Mouse (Mus musculus) Patski (cell line): ENCODE measurements around the gene Taf6. TPM values are rescaled to one million over a fixed set of nuclear protein-coding genes. Genes with fewer than 3 reads are reported as not detected.

Experiments
- ATAC-seq: fragments of 100-300 bp; one replicate; pipeline ENCODE4 v1.8.0; 2021
- CTCF ChIA-PET: fragments of 350-600 bp; sonication (Branson Sonifier 250); formaldehyde crosslinking; loops from one replicate; lab custom pipeline; 2022; ENCODE audit warnings: inconsistent platforms; lab: Charles Lee
- POLR2A ChIA-PET: fragments of 350-600 bp; sonication (Branson Sonifier 250); formaldehyde crosslinking; loops from one replicate; lab custom pipeline; 2022; ENCODE audit warnings: antibody characterized with exemption, inconsistent platforms; lab: Charles Lee
- DNase-seq: peaks from one replicate; pipeline ENCODE4 v3.0.0-alpha.2; 2011; ENCODE audit warnings: low read depth, low spot score
- H3K27me3 ChIP-seq: fragments of 371-371 bp; one replicate; pipeline ENCODE4 v1.5.1; 2021
- CTCF ChIP-seq: fragments of 100-300 bp; IDR thresholded peaks from one replicate; pipeline ENCODE4 v1.5.1; 2021
- in situ Hi-C: fragments of 300-500 bp; cut with MboI; formaldehyde crosslinking; loops from 3 replicates; pipeline ENCODE4 v1.11.1; 2018; ENCODE audit warnings: low pct_unique_long_range_greater_than_20kb, mixed read lengths
- polyA plus RNA-seq: library from polyadenylated mRNA; unstranded; gene quantifications from one replicate; pipeline ENCODE4 v1.2.3, GENCODE M21; 2021

Taf6 gene
- polyA plus RNA-seq, 1 experiment from 2014 or later = 60.2 TPM

DNA sequence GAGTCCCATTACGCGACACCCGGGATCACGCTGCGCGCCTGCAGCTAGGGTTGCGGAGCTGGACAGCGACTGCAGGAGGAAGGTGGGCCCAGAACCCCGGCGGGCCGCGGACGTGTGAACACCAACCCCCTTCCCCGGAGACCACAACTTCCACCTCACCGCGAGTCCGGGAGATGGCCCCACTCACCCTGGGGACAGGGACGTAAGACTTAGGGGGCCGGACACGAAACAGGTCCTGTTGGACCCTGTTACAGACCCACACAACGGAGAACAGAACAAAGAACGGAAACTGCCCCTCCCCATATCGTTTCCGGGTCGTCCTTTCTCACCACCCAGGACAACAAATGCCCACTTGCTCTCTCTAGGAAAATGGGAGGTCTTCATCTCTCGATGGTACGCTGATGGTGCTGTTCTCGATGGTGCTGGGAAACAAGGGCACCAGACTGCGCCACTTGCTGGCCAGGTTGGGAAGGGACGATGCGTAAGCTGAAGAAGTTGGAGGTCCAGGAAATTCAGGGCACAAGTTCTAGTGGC, 31.7 kb downstream of the Taf6 start, which contains the start of gene Zfp113:
Gene Zfp113, minus strand, starts transcription at position 302 of the 534 bp plus-strand sequence.
- TF ChIP-seq CTCF = peak; percentile 93
- peak; percentile 94 for DNase-seq
- H3K27me3 ChIP-seq = no peaks in the 10 kb centered on the region
- ATAC-seq = peak; percentile 88
- in situ Hi-C loops = no loop called here
- ChIA-PET POLR2A (interaction anchor here (0.6 to 1.0 kb wide), 4 partner anchors 11 to 247 kb away, joined by 3 read pairs; no protein-coding TSS in a partner anchor), CTCF (interaction anchor here (1.0 to 1.7 kb wide), 5 partner anchors 11 to 68 kb away, joined by 3 to 6 read pairs (median 5); no protein-coding TSS in a partner anchor)

DNA sequence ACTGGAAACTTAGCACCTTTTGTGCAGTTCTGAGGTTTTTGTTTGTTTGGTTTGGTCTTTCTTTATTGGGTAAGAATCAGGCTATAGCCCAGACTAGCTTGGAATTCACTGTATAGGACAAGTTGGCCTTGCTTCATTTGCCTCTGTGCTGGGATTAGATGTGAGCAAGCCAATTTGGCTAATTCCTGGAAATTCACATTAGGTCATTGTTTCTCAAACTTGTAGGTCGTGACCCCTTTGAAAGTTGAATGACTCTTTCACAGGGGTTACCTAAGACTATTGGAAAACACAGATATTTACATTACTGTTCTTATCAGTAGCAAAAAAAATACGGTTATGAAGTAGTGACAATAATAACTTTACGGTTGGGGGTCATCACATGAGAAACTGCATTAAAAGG, 32.9 kb downstream of the Taf6 start:
- ATAC-seq (no peak), DNase-seq (no peak)
- in situ Hi-C loops = no loop called here
- TF ChIP-seq CTCF = no peak
- CTCF ChIA-PET = interaction anchor here (1.0 to 1.7 kb wide), 3 partner anchors 12 to 67 kb away, joined by 3 to 6 read pairs (median 5); no protein-coding TSS in a partner anchor
- POLR2A ChIA-PET = interaction anchor here (0.6 to 1.0 kb wide), 2 partner anchors 12 to 14 kb away, joined by 3 read pairs; no protein-coding TSS in a partner anchor
- no peaks in the 10 kb centered on the region for H3K27me3 ChIP-seq

DNA sequence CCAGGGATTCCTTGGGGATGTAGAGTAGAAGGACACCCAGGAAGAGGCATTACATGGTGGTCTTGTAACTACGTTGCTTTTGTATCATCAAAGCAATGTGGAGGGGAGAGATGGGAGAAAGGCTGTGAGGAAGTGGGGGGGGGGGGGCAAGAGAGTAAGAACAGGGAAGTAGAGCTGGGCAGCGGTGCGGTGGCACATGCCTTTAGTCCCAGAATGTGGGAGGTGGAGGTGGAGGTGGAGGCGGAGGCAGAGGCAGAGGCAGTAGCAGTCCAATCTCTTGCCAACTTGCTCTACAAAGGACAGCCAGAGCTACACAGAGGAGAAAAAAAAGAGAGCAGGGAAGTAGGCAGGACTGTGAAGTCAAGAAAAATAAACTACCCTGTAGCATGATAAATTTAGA, 48.7 kb downstream of the Taf6 start:
- DNase-seq (no peak), ATAC-seq (no peak)
- in situ Hi-C loops = loop anchor here (5.0 kb wide), 2 partner anchors 51 to 246 kb away; partner anchors contain the start of gene Zkscan1
- H3K27me3 ChIP-seq = no peaks in the 10 kb centered on the region
- no peak for TF ChIP-seq CTCF
- ChIA-PET POLR2A (interaction anchor here (1.6 kb wide), 1 partner anchor 29 kb away, joined by 4 read pairs; no protein-coding TSS in a partner anchor), CTCF (interaction anchor here (1.1 to 3.0 kb wide), 4 partner anchors 10 to 253 kb away, joined by 3 to 11 read pairs (median 4); no protein-coding TSS in a partner anchor)

DNA sequence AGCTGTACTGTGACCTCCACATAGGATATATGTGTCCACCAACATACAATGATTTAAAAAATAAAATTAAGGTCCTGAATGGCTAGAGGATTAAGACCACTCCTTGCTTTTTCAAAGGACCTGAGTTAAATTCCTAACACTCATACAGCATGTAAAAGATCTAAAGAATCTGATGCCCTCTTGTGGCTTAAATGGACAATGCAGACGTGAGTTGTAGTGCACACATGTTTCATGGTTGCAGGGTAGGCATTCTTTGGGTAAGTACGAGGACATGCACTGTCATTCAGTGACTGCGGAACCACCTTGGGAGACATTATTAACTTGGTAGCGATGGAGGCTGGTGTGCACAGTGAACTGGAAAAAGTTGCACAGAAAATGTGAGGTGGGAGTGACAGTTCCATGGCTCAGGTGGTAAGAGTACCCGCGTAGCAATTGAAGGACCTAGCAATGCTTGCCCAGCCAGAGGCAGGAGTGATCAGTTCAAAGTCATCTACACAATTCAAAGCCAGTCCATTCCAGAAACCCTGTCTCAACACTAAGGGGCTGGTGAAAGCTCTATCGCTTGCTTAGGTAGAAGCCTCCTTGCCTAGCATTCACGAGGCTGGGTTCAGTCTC, 49.2 kb downstream of the Taf6 start:
- in situ Hi-C loops = loop anchor here (5.0 kb wide), 2 partner anchors 51 to 246 kb away; partner anchors contain the start of gene Zkscan1

DNA sequence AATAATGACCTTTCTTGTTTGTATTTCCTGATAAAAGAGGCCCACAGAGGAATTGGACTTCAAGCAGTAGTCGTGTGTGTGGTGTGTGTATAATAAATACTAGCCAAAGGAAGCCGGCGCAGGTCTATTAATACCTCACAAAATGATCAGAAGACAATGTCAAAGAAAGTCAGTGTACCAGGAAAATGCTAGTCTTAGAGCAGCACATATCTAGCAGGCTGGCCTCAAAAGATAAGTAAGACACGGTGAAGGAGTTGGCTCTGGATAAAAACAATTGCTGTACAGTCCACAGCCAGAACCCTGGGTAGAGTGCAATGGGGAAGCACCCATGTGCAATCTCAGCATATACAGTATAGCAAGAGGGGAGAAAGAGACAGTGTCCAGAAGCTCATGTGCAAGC, 50.0 kb downstream of the Taf6 start:
- ATAC-seq (no peak), DNase-seq (no peak)
- POLR2A ChIA-PET = interaction anchor here (0.7 to 1.6 kb wide), 3 partner anchors 27 to 227 kb away, joined by 3 to 4 read pairs (median 4); no protein-coding TSS in a partner anchor
- in situ Hi-C loops = loop anchor here (5.0 kb wide), 2 partner anchors 50 to 245 kb away; partner anchors contain the start of gene Zkscan1
- CTCF ChIA-PET = interaction anchor here (0.7 to 3.0 kb wide), 5 partner anchors 9 to 50 kb away, joined by 3 to 11 read pairs (median 5); no protein-coding TSS in a partner anchor
- no peak for TF ChIP-seq CTCF
- no peaks in the 10 kb centered on the region for H3K27me3 ChIP-seq

More for the DNA sequence above, 49.2 kb downstream of the Taf6 start:
- CTCF ChIA-PET = interaction anchor here (0.9 to 3.0 kb wide), 6 partner anchors 10 to 252 kb away, joined by 3 to 11 read pairs (median 4); no protein-coding TSS in a partner anchor
- TF ChIP-seq CTCF = peak; percentile 78
- POLR2A ChIA-PET = interaction anchor here (0.8 to 1.6 kb wide), 2 partner anchors 28 to 228 kb away, joined by 3 to 4 read pairs; no protein-coding TSS in a partner anchor
- no peaks in the 10 kb centered on the region for H3K27me3 ChIP-seq
- DNase-seq (no peak), ATAC-seq (peak; percentile 78)

DNA sequence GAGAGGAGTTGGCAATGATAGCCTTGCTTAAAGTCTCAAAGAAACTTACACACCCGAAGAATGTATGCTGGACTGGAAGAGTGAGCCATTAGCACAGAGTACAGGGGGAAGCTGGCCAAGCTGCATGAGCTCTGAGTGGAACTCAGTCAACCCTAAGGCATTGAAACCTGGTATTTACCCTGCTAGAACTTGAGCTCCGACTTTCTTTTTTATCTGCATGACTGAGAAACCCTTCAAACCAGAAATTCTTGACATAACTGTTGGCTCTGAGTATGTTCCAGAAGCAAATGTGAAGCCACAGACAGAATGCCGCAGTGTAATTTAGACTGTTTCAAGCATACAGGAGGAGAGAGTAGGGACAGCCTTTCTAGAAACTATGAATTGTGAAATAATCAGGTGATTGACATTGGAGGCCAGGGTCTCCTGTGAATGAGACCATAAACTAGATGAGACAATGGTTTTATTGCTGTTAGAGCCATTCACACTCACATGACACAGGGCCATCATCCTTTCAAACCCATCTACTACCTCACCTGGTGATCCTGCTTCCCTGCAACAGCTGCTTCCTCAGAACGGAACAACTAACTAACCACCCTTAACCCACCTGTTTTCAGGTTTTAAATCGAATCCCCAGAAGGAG, 54.7 kb downstream of the Taf6 start:
- CTCF ChIA-PET = interaction anchor here (1.4 to 2.3 kb wide), 2 partner anchors 9 to 14 kb away, joined by 5 to 6 read pairs; no protein-coding TSS in a partner anchor
- in situ Hi-C loops = no loop called here
- ATAC-seq = peak; percentile 96

More for the DNA sequence above, 54.7 kb downstream of the Taf6 start:
- no peak for TF ChIP-seq CTCF
- no peaks in the 10 kb centered on the region for H3K27me3 ChIP-seq
- DNase-seq = peak; percentile 95
- POLR2A ChIA-PET = interaction anchor here (0.5 to 1.6 kb wide), 2 partner anchors 14 to 46 kb away, joined by 3 to 5 read pairs; no protein-coding TSS in a partner anchor

Other genes with a start within 250 kb of the Taf6 start
- gene Gjc3, start 224.4 kb downstream of the Taf6 start, polyA plus RNA-seq = not detected
- not detected for gene Azgp1, start 205.9 kb downstream of the Taf6 start, polyA plus RNA-seq
- gene Smok3a, start 166.2 kb downstream of the Taf6 start, polyA plus RNA-seq = not detected
- not detected for gene Smok3b, start 166.0 kb downstream of the Taf6 start, polyA plus RNA-seq
- gene Smok3c, start 134.3 kb downstream of the Taf6 start, polyA plus RNA-seq = not detected
- gene Zkscan1, start 102.4 kb downstream of the Taf6 start, polyA plus RNA-seq = 32.9 TPM
- gene Zscan21, start 70.5 kb downstream of the Taf6 start, polyA plus RNA-seq = 60.4 TPM
- gene Zfp113, start 31.7 kb downstream of the Taf6 start, polyA plus RNA-seq = 11.5 TPM
- gene Cops6, start 26.4 kb downstream of the Taf6 start, polyA plus RNA-seq = 274 TPM
- gene Ap4m1, start 15.4 kb downstream of the Taf6 start, polyA plus RNA-seq = 39.7 TPM
- gene Mcm7, start 15.0 kb downstream of the Taf6 start, polyA plus RNA-seq = 104 TPM
- 68.3 TPM for gene Cnpy4, start within 50 bp of the Taf6 start, polyA plus RNA-seq
- gene Mblac1, start 6.9 kb upstream of the Taf6 start, polyA plus RNA-seq = 11.4 TPM
- 2.2 TPM for gene Nxpe5, start 38.4 kb upstream of the Taf6 start, polyA plus RNA-seq
- gene Lamtor4, start 68.0 kb upstream of the Taf6 start, polyA plus RNA-seq = 125 TPM
- gene BC037034, start 76.6 kb upstream of the Taf6 start, polyA plus RNA-seq = 36.9 TPM
- gene Gal3st4, start 85.4 kb upstream of the Taf6 start, polyA plus RNA-seq = 0.62 TPM
- 0.01 TPM for gene Gm43720, start 92.5 kb upstream of the Taf6 start, polyA plus RNA-seq
- gene Gpc2, start 92.6 kb upstream of the Taf6 start, polyA plus RNA-seq = 13.9 TPM
- 4.5 TPM for gene Stag3, start 92.8 kb upstream of the Taf6 start, polyA plus RNA-seq
- gene Pvrig, start 154.5 kb upstream of the Taf6 start, polyA plus RNA-seq = not detected